Mouse (Mus musculus) embryonic facial prominence, embryonic 15.5 days (tissue): ENCODE measurements around the gene Hps4. TPM values are rescaled to one million over a fixed set of nuclear protein-coding genes. Genes with fewer than 3 reads are reported as not detected.

Experiments
- ATAC-seq: fragments of 200-750 bp; cut with Nextera tagmentation; 2 replicates; pipeline ENCODE4 v1.8.0; 2017; ENCODE audit warnings: low read depth, moderate TSS enrichment; ENCODE audit not compliant: insufficient number of reproducible peaks, low FRiP score, low TSS enrichment
- H3K27ac ChIP-seq: fragments of 300-500 bp; sonication (generic); replicated peaks from 2 replicates; pipeline ENCODE4 v1.5.1; 2015; ENCODE audit warnings: mild to moderate bottlenecking, inconsistent platforms
- H3K27me3 ChIP-seq: fragments of 300-500 bp; sonication (generic); 2 replicates; pipeline ENCODE4 v1.6.1; 2015; ENCODE audit warnings: inconsistent platforms
- H3K36me3 ChIP-seq: fragments of 300-500 bp; sonication (generic); 2 replicates; pipeline ENCODE4 v1.6.1; 2015; ENCODE audit warnings: mild to moderate bottlenecking, inconsistent platforms
- H3K4me1 ChIP-seq: fragments of 300-500 bp; sonication (generic); 2 replicates; pipeline ENCODE4 v1.6.1; 2015; ENCODE audit warnings: inconsistent platforms
- H3K4me2 ChIP-seq: fragments of 300-500 bp; sonication (generic); replicated peaks from 2 replicates; pipeline ENCODE4 v1.6.1; 2015; ENCODE audit warnings: mild to moderate bottlenecking, inconsistent platforms
- H3K4me3 ChIP-seq: fragments of 300-500 bp; sonication (generic); replicated peaks from 2 replicates; pipeline ENCODE4 v1.5.1; 2015; ENCODE audit warnings: mild to moderate bottlenecking, inconsistent platforms
- H3K9ac ChIP-seq: fragments of 300-500 bp; sonication (generic); 2 replicates; pipeline ENCODE4 v1.6.1; 2015; ENCODE audit warnings: inconsistent platforms
- H3K9me3 ChIP-seq: fragments of 300-500 bp; sonication (generic); replicated peaks from 2 replicates; pipeline ENCODE4 v1.6.1; 2016; ENCODE audit warnings: inconsistent platforms
- WGBS: fragments of 180-500 bp; shearing (Covaris S2); methylation state at CpG from one replicate; pipeline ENCODE4 v1.1.7; 2015; 5-methylcytosine and 5-hydroxymethylcytosine counted together
- polyA plus RNA-seq: library from polyadenylated mRNA; unstranded; fragments of >200 nt; fragmentation: Nextera tagmentation; extraction: Ambion mirVana; gene quantifications from 2 replicates; pipeline ENCODE4 v1.2.1, GENCODE M21; 2015

Gene Hps4
- polyA plus RNA-seq, 1 experiment from 2014 or later = 37.6 TPM

- 86% methylated on average over 12 of the region's 12 CpGs for WGBS
- H3K36me3 ChIP-seq = peaks cover 92% of the 10 kb centered on the region
Measured at GRCm38 (mm10) chr5:112367929-112368328, 25.0 kb downstream of the Hps4 start.

DNA sequence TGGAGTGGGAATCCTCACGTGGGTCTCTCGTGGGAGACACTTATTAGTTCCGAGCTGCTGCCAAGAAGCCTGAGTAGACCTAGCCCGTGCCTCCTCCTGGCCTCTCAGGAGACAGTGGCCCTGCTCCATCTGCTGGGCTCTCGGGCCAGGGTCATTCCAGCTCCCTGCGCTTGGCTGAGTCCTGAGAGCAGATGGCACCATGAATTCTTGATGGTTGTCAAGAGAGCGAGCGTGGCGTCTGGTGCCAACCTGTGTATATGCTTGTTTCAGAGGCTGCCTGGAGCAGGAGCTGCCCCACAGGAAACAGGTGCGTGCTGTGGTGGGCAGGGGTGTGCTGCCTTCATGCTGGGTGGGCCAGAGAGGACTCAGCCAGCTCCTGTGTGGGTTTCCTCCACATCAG lies 25.8 kb downstream of the Hps4 start:
- Histone ChIP-seq H3K4me2 (no peak overlapping the region), H3K36me3 (peaks cover 90% of the 10 kb centered on the region), H3K9ac (no peak overlapping the region), H3K9me3 (no peaks in the 10 kb centered on the region), H3K27me3 (no peaks in the 10 kb centered on the region), H3K27ac (no peak overlapping the region), H3K4me3 (no peak overlapping the region), H3K4me1 (no peaks in the 10 kb centered on the region)
- ATAC-seq = no peak
- WGBS = 90% methylated on average over 10 of the region's 10 CpGs

More at GRCm38 (mm10) chr5:112367929-112368328, 25.0 kb downstream of the Hps4 start:
- H3K9me3 ChIP-seq = no peaks in the 10 kb centered on the region
- no peak for ATAC-seq
- H3K4me2 ChIP-seq = no peak overlapping the region
- no peaks in the 10 kb centered on the region for H3K4me1 ChIP-seq
- no peak overlapping the region for H3K9ac ChIP-seq
- H3K27me3 ChIP-seq = no peaks in the 10 kb centered on the region
- H3K4me3 ChIP-seq = no peak overlapping the region
- no peak overlapping the region for H3K27ac ChIP-seq

DNA sequence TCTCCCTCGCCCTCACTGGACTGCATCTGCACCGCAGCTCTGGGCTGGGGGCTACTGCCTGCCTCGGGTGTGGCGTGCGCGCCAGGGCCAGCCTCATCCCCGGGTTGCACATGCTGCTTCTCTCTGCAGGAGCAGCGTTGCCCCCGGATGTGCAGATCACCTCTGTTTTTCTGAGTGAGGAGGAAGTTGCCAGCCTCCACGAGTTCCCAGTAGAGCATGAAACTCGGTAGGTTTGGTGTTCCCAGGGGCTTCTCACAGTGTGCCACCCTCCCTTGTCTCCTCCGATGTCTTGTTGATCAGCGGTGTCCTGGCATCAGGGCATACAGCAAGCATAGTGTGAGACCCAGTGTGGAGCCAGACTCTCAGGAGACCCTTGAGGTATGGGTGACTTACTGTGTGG lies 26.4 kb downstream of the Hps4 start:
- Histone ChIP-seq H3K4me1 (no peaks in the 10 kb centered on the region), H3K36me3 (peaks cover 87% of the 10 kb centered on the region), H3K27ac (no peak overlapping the region), H3K4me3 (no peak overlapping the region), H3K27me3 (no peaks in the 10 kb centered on the region), H3K9me3 (no peaks in the 10 kb centered on the region), H3K9ac (no peak overlapping the region), H3K4me2 (no peak overlapping the region)
- no peak for ATAC-seq
- 92% methylated on average over 13 of the region's 13 CpGs for WGBS

DNA sequence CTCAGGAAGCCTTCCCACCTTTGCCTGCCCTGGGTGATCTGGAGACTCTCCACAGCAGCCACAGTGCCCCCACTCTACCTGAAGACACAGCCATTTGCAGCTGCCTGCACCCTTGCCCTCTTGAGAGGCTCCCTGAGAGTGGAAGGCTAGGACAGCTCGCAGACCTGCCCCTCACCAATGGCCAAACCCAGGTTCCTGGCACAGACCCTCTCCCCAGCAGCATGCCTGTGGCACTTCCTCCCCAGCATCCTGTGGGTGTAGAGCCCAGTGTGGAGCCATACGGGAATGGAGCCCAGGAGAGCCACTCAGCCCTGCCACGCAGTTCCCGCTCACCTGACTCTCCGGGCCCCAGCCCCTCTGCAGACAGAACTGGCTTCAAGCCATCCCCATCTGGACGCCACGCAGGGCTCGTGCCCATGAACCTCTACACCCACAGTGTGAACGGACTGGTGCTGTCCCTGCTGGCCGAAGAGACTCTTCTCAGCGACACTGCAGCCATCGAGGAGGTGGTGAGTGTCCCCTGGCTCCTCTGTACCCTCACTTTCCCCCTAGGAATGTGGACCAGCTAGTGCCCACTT lies 27.4 kb downstream of the Hps4 start:
- H3K27me3 ChIP-seq = no peaks in the 10 kb centered on the region
- H3K4me3 ChIP-seq = no peak overlapping the region
- no peak overlapping the region for H3K9ac ChIP-seq
- no peaks in the 10 kb centered on the region for H3K9me3 ChIP-seq
- peaks cover 87% of the 10 kb centered on the region for H3K36me3 ChIP-seq
- no peak overlapping the region for H3K27ac ChIP-seq
- ATAC-seq = no peak
- H3K4me2 ChIP-seq = no peak overlapping the region
- WGBS = 93% methylated on average over 12 of the region's 12 CpGs
- no peaks in the 10 kb centered on the region for H3K4me1 ChIP-seq

DNA sequence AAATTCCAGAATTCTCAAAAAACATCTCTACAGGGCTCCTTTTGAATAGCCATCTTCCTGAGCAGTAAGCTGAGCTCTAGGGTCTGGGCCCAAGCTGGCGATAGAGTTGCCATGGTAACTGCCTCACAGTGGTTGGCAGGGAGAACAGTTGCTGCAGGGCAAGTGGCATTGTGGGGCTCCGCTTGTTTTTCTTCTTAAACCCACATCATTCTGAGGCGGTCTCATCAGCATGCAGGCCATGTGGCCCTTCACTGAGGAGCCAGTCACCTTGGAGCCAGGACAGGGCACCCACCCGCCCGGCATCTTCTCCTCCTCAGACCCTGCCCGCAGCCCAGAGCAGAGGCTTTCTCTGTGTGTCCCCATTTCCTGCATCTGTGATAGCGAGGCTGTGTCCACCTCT lies 29.1 kb downstream of the Hps4 start:
- Histone ChIP-seq H3K27me3 (no peaks in the 10 kb centered on the region), H3K9ac (no peak overlapping the region), H3K36me3 (peaks cover 87% of the 10 kb centered on the region), H3K27ac (no peak overlapping the region), H3K4me3 (no peak overlapping the region), H3K4me2 (no peak overlapping the region), H3K9me3 (no peaks in the 10 kb centered on the region), H3K4me1 (no peaks in the 10 kb centered on the region)
- 58% methylated on average over 7 of the region's 7 CpGs for WGBS
- ATAC-seq = no peak

DNA sequence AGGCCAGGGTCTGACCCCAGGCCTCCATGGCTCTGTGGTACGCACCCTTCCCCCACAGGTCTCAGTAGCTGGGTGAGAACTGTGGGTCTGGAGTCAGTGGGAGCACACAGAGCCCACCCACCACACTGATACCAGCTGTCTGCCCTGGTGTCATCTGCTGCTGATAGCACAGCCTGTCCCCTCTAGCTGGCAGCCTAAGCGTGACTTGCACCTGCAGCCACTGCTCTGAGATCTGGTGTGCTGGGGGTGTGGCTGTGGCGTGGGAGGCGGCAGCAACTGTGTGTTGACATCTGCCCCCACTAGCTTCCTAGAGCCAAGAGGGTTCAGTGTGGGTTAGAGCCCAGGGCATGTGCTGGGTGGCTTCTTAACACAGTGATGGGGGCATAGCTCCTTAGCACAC lies 33.2 kb downstream of the Hps4 start:
- Histone ChIP-seq H3K9me3 (no peaks in the 10 kb centered on the region), H3K4me3 (no peak overlapping the region), H3K4me1 (no peaks in the 10 kb centered on the region), H3K27me3 (no peaks in the 10 kb centered on the region), H3K27ac (no peak overlapping the region), H3K4me2 (no peak overlapping the region), H3K9ac (no peak overlapping the region), H3K36me3 (peaks cover 72% of the 10 kb centered on the region)
- no peak for ATAC-seq
- 92% methylated on average over 4 of the region's 4 CpGs for WGBS

DNA sequence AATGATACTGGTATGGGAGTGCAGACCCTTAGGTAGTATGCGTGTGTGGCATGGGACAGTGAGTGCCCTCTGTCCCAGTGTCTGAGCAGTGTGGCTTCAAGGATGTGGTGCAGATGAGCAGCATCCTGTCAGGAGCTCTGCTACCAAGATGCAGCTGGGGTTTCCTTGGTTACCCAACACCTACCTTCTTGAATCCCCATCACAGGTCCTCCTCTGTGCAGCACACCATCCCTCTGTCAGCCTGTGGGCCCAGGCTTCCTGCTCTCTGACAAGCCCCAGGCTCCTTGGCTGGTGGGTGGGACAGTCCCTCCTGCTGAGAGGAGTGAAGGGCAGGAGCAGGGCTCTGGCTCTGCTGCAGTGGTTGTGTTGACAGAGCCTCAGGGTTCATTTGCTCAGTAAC lies 34.5 kb downstream of the Hps4 start:
- Histone ChIP-seq H3K9ac (no peak overlapping the region), H3K27me3 (no peaks in the 10 kb centered on the region), H3K36me3 (peaks cover 60% of the 10 kb centered on the region), H3K4me1 (peaks cover 5% of the 10 kb centered on the region), H3K4me2 (no peak overlapping the region), H3K9me3 (no peaks in the 10 kb centered on the region), H3K4me3 (no peak overlapping the region), H3K27ac (no peak overlapping the region)
- no peak for ATAC-seq
- WGBS = 90% methylated on average over 1 of the region's 1 CpGs

- no peaks in the 10 kb centered on the region for H3K27me3 ChIP-seq
- no peak overlapping the region for H3K4me3 ChIP-seq
- peaks cover 15% of the 10 kb centered on the region for H3K4me1 ChIP-seq
- H3K9ac ChIP-seq = no peak overlapping the region
- ATAC-seq = no peak
- peaks cover 50% of the 10 kb centered on the region for H3K36me3 ChIP-seq
- H3K27ac ChIP-seq = no peak overlapping the region
- 69% methylated on average over 6 of the region's 6 CpGs for WGBS
- no peak overlapping the region for H3K4me2 ChIP-seq
- no peaks in the 10 kb centered on the region for H3K9me3 ChIP-seq
Measured at GRCm38 (mm10) chr5:112378716-112379115, 35.8 kb downstream of the Hps4 start.

- Histone ChIP-seq H3K4me2 (no peak overlapping the region), H3K9me3 (no peaks in the 10 kb centered on the region), H3K27ac (no peak overlapping the region), H3K9ac (no peak overlapping the region), H3K4me3 (no peak overlapping the region), H3K27me3 (no peaks in the 10 kb centered on the region), H3K36me3 (peaks cover 28% of the 10 kb centered on the region), H3K4me1 (peaks cover 15% of the 10 kb centered on the region)
- 83% methylated on average over 11 of the region's 11 CpGs for WGBS
- no peak for ATAC-seq
Measured at GRCm38 (mm10) chr5:112381154-112381553, 38.3 kb downstream of the Hps4 start.

GRCm38 (mm10) chr5:112382042-112382441 lies 39.2 kb downstream of the Hps4 start:
- Histone ChIP-seq H3K9ac (no peak overlapping the region), H3K4me1 (peaks cover 15% of the 10 kb centered on the region), H3K27ac (peak overlapping the region; percentile 87), H3K27me3 (no peaks in the 10 kb centered on the region), H3K4me2 (no peak overlapping the region), H3K4me3 (no peak overlapping the region), H3K9me3 (no peaks in the 10 kb centered on the region), H3K36me3 (peaks cover 24% of the 10 kb centered on the region)
- 65% methylated on average over 9 of the region's 9 CpGs for WGBS
- no peak for ATAC-seq

DNA sequence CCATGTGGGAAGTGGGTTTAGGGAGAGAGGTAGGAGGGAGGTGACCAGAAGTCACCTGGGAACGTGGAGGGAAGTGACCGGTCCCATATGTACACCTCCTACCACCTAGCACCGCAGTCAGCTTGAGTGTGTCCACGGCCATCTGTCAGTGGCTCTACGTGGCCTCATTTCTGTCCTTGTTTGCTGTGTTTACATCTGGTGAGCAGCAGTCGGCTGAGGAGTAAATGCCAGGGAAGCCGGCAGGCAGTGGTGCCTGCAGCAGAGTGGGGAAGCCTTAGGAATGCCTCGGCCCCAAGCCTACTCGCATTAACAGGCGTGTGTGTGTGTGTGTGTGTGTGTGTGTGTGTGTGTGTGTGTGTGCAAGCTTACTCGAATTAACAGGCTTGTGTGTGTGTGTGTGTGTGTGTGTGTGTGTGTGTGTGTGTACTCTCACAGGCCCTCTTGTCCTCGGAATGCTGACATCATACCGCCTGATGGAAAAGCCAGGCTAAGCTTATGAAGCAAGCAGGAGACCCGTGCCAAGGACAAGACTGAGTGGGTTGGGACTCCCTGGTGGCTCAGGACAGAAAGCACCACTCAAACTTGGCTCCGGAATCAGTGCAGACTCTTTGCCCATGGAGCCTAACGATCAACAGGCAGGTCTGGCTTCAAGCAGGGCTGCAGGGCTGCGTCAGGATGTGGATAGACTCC lies 39.9 kb downstream of the Hps4 start:
- Histone ChIP-seq H3K4me1 (peaks cover 15% of the 10 kb centered on the region), H3K27ac (peak overlapping the region; percentile 87), H3K9ac (no peak overlapping the region), H3K4me3 (no peak overlapping the region), H3K36me3 (peaks cover 17% of the 10 kb centered on the region), H3K27me3 (no peaks in the 10 kb centered on the region), H3K4me2 (no peak overlapping the region), H3K9me3 (no peaks in the 10 kb centered on the region)
- WGBS = 32% methylated on average over 17 of the region's 17 CpGs
- peak; percentile 71 for ATAC-seq
